In genomic region chr6:97210191-97210961, GRCm38 (mm10) we compare ENCODE assay signal across 8 mouse cellular contexts. TPM values are rescaled to one million over a fixed set of nuclear protein-coding genes. Genes with fewer than 3 reads are reported as not detected.
DNase-seq lines count a peak whose midpoint lies in the region; ATAC-seq lines count a peak whose summit lies in the region.

Arl6ip5 (plus strand) TSS chr6:97210689.

- no peaks in the 10 kb centered on the region for H3K27me3 ChIP-seq in hindbrain, embryonic 12.5 days

- H3K4me2 ChIP-seq in hindbrain, embryonic 12.5 days (replicated peaks) = peak within 1 kb of the TSS; percentile 80

- peak; percentile 75 for ATAC-seq in hindbrain, embryonic 12.5 days (ENCODE audit: low FRiP score)

- H3K4me1 ChIP-seq in hindbrain, embryonic 12.5 days = peaks cover 15% of the 10 kb centered on the region

- WGBS in hindbrain, embryonic 12.5 days = 11% methylated on average over 32 of the region's 32 CpGs

- peak; percentile 97 for DNase-seq in NIH3T3 (ENCODE audit: low read depth)
- peak; percentile 90 to 92 for DNase-seq in cerebellum, postnatal 10 days
- peak; percentile 80 to 86 for DNase-seq in frontal cortex, postnatal 10 days (ENCODE audit: low spot score in 2 of 2)
- peak; percentile 82 to 90 for DNase-seq in layer of hippocampus, postnatal 14 days (ENCODE audit: low spot score in 2 of 2)
- peak; percentile 88 for DNase-seq in lung, postnatal 14 days
- peak; percentile 67 for DNase-seq in retina, adult 2 months (ENCODE audit: low read depth, low spot score)
- DNase-seq in thymus, postnatal 4 days = peak; percentile 87

- peaks cover 9% of the 10 kb centered on the region; the same call in 1 of the 2 replicates for H3K36me3 ChIP-seq in hindbrain, embryonic 12.5 days

- peak within 1 kb of the TSS; percentile 60; the same call in 1 of the 2 replicates for H3K27ac ChIP-seq in hindbrain, embryonic 12.5 days

- 0 out of 2 replicates have a peak, but pooled peaks cover 3% of the 10 kb centered on the region for H3K9me3 ChIP-seq in hindbrain, embryonic 12.5 days (replicated peaks)

- H3K9ac ChIP-seq in hindbrain, embryonic 12.5 days = peak within 1 kb of the TSS; percentile 79

- H3K4me3 ChIP-seq in hindbrain, embryonic 12.5 days = peak within 1 kb of the TSS; percentile 69

RNA-seq across cellular contexts. Expression of gene Arl6ip5, which starts in this region (rescaled TPM):
- 74.3 and 86.0 TPM in 2 replicates for polyA plus RNA-seq in hindbrain, embryonic 12.5 days (2016; fragmentation: Nextera tagmentation; extraction: Ambion mirVana)
- total RNA-seq in layer of hippocampus, postnatal 14 days (2021) = 100 to 1,000 TPM; 156 to 168 TPM

Comparison
In these comparisons a context has a peak if more than half of its experiments do, and no peak if none do; other contexts are left out.
1. Peak in every context shown above with its lines: DNase-seq, ATAC-seq, H3K4me3 ChIP-seq and H3K27ac ChIP-seq.